Mouse (Mus musculus) kidney, postnatal 25 days (tissue): ENCODE measurements around the gene Catsper4.

Source experiments
- DNase-seq, 2 experiments: peaks; one replicate each; pipeline ENCODE4 v3.0.0; 2021; ENCODE audit warnings: mixed read lengths in 2 of 2

Gene Catsper4

DNA sequence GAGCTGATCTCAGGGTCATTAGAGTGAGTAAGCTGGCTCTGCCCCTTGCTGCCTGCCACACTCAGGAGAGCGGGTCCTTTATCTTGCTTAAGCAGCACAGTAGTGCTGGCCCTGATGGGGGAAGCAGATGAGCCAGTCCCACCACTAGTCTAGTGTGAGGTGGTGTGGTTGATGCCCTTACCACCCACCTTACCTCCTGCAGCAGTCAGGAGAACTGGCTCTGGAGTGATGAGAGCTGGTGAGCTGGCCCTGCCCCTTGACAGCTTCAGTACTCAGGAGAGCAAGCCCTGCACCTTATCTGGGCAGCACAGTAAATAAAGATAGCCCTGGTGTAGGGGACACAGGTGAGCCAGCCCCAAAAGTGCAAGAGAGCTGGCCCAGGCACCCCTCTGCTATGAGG is 46.1 kb downstream of the Catsper4 start:
- DNase-seq, result no peak

DNA sequence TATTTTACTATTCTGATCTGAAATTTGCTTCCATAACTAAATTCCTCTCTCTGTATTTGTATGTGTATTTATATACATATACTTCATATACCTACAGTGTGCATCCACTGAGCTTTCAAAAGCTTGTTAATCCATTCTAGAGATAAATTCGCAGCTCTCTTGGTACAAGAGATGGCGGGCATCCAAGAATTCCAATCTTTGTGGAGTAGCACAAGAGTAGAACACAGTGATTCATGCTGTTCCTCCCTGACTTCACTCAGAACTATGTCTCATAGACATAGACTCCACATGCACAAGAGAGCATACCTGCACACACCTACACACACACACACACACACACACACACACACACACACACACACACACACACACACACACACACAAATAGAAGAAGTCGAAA is 54.8 kb downstream of the Catsper4 start:
- no peak for DNase-seq

- no peak for DNase-seq
Measured at GRCm38 (mm10) chr4:134166906-134167305, 60.3 kb downstream of the Catsper4 start.

DNA sequence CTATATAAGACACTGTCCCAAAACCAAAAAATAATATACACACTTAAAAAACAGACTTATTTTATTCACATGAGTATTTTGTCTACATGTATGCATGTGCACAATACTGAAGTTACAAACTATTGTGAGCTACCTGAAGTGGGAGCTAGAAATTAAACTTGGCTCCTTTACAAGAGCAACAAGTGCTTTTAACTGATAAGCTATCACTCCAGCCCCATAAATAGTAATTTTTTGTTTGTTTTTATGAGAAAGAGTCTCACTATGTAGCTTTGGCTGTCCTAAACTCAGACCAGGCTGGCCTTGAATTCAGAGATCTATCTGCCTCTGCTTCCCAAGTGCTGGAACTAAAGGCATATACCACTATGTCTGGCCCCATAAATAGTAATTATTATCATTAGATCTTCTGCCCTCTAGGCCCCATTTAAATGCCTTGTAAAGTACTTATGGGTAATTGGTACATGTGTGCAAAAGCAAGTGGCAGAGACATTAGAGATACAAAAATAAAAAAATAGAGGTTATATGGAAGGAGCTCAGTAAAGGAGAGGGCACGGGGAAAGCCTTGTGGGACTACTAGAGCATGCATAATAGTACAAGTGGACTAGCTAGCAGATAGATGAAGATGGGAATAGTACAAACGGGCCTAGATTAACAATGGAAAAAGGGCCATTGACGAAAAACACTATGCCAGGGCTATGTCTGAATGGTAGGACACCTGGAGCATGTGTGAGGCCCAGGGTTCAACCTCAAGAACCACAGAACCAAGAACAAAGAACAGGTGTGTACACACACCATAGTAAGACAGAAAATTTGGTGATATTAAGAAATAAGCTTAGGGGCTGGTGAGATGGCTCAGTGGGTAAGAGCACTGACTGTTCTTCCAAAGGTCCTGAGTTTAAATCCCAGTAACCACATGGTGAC is 61.4 kb downstream of the Catsper4 start:
- no peak for DNase-seq

DNA sequence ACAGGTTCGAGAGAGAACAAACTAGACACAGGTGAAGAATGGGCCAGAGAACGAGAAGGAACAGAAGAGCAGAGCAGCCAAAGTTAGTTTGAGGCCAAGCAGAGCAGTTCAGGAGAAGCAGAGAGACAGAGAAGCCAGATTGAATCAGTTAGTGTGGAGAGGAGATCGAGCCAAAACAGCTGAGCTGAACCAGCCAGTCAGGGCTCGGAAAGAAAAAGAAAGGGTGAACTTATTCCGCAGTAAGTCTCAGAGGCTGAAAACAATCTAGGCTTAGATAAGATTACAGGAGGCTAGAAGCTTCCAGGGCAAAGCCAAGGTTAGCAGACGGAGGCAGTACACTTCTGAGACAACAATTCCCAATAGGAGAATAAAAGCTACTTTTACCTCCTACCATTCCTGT is 62.2 kb downstream of the Catsper4 start:
- DNase-seq, result no peak

DNA sequence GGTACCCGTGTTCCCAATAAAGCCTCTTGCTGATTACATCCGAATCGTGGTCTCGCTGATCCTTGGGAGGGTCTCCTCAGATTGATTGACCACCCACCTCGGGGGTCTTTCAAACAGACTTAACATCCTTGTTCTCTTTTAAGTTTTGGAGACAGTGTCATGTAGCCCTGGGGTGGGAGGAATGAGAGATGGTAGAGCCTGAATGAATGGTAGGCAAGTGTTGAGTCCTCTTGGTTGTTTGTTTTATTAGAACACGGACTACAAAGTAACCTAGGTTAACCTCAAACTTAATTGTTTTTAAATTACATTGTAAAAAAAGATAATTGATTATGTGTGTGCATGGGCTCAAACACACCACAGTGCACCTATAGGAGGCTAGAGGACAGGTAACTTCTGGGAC is 62.6 kb downstream of the Catsper4 start:
- no peak for DNase-seq
